Mouse (Mus musculus) kidney, postnatal 36 days (tissue): ENCODE measurements at regions not wholly inside any gene's neighbourhood (a gene's known extent, or its start where the extent isn't known, plus 50 kb on each side); places are given as distances from the start of the nearest gene placed in this dataset.

Source experiments
- DNase-seq, 2 experiments: peaks; one replicate each; pipeline ENCODE4 v3.0.0; 2021 to 2022; ENCODE audit warnings: mixed read lengths in 2 of 2

- DNase-seq: no peak
These were observed 165.3 kb upstream of the Lrrc3b start for GRCm38 (mm10) chr14:15603954-15604523.

GRCm38 (mm10) chr14:15610166-15610565 is 171.4 kb upstream of the Lrrc3b start:
- DNase-seq: no peak

- DNase-seq: no peak
These were observed 195.8 kb upstream of the Lrrc3b start for GRCm38 (mm10) chr14:15634581-15634980.

- DNase-seq: no peak
These were observed 198.9 kb upstream of the Lrrc3b start for GRCm38 (mm10) chr14:15637681-15638080.

- no peak for DNase-seq
These were observed 200.1 kb upstream of the Lrrc3b start for GRCm38 (mm10) chr14:15638869-15639268.

- DNase-seq: no peak
These were observed 222.1 kb upstream of the Lrrc3b start for GRCm38 (mm10) chr14:15660886-15661285.

- no peak for DNase-seq
These were observed 233.5 kb upstream of the Lrrc3b start for GRCm38 (mm10) chr14:15672292-15672691.

- DNase-seq: no peak
These were observed 238.4 kb upstream of the Lrrc3b start for GRCm38 (mm10) chr14:15677218-15677617.

- no peak for DNase-seq
These were observed 240.7 kb upstream of the Lrrc3b start for GRCm38 (mm10) chr14:15679456-15679855.

GRCm38 (mm10) chr14:15698001-15698400 is 259.2 kb upstream of the Lrrc3b start:
- DNase-seq: no peak

GRCm38 (mm10) chr14:15698607-15699006 is 259.8 kb upstream of the Lrrc3b start:
- DNase-seq: no peak

- no peak for DNase-seq
These were observed 283.3 kb upstream of the Lrrc3b start for GRCm38 (mm10) chr14:15722135-15722534.

- no peak for DNase-seq
These were observed 307.9 kb upstream of the Lrrc3b start for GRCm38 (mm10) chr14:15746629-15747238.

- DNase-seq: no peak
These were observed 331.2 kb upstream of the Lrrc3b start for GRCm38 (mm10) chr14:15769846-15770448.

- DNase-seq: no peak
These were observed 345.9 kb upstream of the Lrrc3b start for GRCm38 (mm10) chr14:15784727-15785126.

- DNase-seq: peak; percentile 11 to 37
These were observed 346.4 kb upstream of the Lrrc3b start for GRCm38 (mm10) chr14:15785230-15785629.

GRCm38 (mm10) chr14:15795698-15796097 is 356.9 kb upstream of the Lrrc3b start:
- DNase-seq: no peak

GRCm38 (mm10) chr14:15797019-15797418 is 358.2 kb upstream of the Lrrc3b start:
- DNase-seq: no peak

- no peak for DNase-seq
These were observed 362.8 kb upstream of the Lrrc3b start for GRCm38 (mm10) chr14:15801477-15802099.

- DNase-seq: no peak
These were observed 370.3 kb upstream of the Lrrc3b start for GRCm38 (mm10) chr14:15809083-15809482.

- no peak for DNase-seq
These were observed 402.7 kb upstream of the Lrrc3b start for GRCm38 (mm10) chr14:15841390-15842023.

- DNase-seq: no peak
These were observed 403.3 kb upstream of the Lrrc3b start for GRCm38 (mm10) chr14:15842024-15842599.

GRCm38 (mm10) chr14:15868520-15868919 is 380.6 kb upstream of the Ngly1 start:
- DNase-seq: no peak
